Mouse (Mus musculus) spleen, adult 2 months (tissue): ENCODE data around the gene Csf2rb.

Source experiments
- CTCF ChIP-seq: fragments of 200-500 bp; IDR thresholded peaks from 2 replicates; pipeline ENCODE4 v1.5.1; 2011; ENCODE audit warnings: mild to moderate bottlenecking, inconsistent platforms; ENCODE audit not compliant: insufficient read depth, insufficient read length, insufficient replicate concordance; ENCODE audit errors: extremely low read depth
- POLR2A ChIP-seq: fragments of 200-500 bp; IDR thresholded peaks from 2 replicates; pipeline ENCODE4 v1.6.1; 2011; ENCODE audit warnings: low read depth, low read length, inconsistent platforms

DNA sequence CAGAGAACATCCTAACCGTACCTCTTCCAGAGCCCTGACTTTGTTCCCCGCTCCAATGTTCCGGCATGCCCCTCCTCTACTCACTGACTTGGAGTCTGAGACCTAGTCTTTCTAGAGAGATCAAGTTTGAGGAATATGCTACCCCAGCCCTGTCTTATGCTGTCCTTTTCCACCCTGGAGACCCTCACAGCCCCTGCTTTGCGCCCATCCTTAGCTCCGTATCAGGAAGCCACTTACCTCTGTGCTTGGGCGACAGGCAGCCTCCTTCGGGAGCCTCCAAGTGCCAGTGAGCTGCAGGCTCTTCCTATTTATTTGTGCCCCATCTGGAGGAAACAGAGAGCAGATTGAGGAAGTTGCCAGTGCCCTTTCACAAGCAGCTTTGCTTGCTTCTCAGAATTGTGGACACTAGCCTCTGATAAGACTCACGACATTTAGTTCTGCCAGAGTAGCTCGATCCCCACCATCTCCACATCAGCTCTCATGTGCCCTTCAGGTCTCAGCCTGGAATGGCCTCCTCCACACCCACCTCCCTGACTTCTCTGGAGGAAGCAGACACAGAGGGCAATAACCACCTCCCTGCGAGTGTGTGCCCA, 20.1 kb upstream of the Csf2rb start, which contains the start of gene Csf2rb2:
- TF ChIP-seq CTCF, result no peak
- no peak for TF ChIP-seq POLR2A
